Mouse (Mus musculus) embryonic facial prominence, embryonic 14.5 days (tissue): Measurements from ENCODE around the gene Ptprj. TPM values are rescaled to one million over a fixed set of nuclear protein-coding genes. Genes with fewer than 3 reads are reported as not detected.

Source experiments
- polyA plus RNA-seq: library from polyadenylated mRNA; unstranded; fragments of >200 nt; fragmentation: Nextera tagmentation; extraction: Ambion mirVana; gene quantifications from 2 replicates; pipeline ENCODE4 v1.2.1, GENCODE M21; 2014

Ptprj gene
- polyA plus RNA-seq, 1 experiment from 2014 or later, result 4.1 TPM

Other genes starting within 250 kb of the Ptprj start
- gene Olfr1274-ps, start 182.0 kb downstream of the Ptprj start, polyA plus RNA-seq, result 0.07 and 0.10 TPM in 2 replicates
- 41.1 and 45.6 TPM in 2 replicates for gene Nup160, start 96.6 kb upstream of the Ptprj start, polyA plus RNA-seq
- gene Fnbp4, start 164.7 kb upstream of the Ptprj start, polyA plus RNA-seq, result 60.9 and 71.9 TPM in 2 replicates
- gene Agbl2, start 202.1 kb upstream of the Ptprj start, polyA plus RNA-seq, result 1.7 and 2.8 TPM in 2 replicates